Mouse (Mus musculus): ENCODE data around the gene Ilvbl. TPM values are rescaled to one million over a fixed set of nuclear protein-coding genes. Genes with fewer than 3 reads are reported as not detected.
"Not testable (repeated sequence)": the region's sequence is repeated elsewhere in the genome, so short reads cannot be mapped to it uniquely, and the experiment has no call there.

Gene Ilvbl
- polyA plus RNA-seq, 1 experiment from 2014 or later = 52.3 TPM

DNA sequence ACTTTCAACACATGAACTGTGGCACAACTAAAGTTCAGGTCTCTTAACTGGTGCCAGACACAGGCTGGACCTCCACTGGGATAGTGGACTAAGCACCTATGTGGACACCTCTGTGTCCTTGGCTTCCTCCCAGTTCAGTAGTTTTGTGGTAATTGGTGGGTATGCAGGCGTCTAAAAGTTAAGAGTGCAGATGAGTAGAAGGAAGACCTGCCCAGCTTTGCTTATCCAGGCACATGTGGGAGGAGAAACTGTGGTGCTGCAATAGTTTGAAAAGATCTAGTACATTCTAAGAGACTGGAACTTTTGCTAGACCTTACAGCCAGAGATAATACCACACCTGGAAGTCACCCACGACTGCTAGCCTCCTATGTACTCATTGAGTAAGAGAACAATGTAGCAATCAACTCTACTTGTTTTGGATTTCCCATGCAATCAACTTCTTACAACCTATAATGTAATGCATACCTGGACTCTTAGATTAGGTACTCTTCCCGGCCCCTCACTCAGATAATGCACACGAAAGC lies 18.8 kb downstream of the Ilvbl start:
- Histone ChIP-seq H3K9me3 (no peaks in the 10 kb centered on the region), H3K27ac (replicated peaks) (no peak overlapping the region), H3K4me1 (replicated peaks) (peaks cover 21% of the 10 kb centered on the region), H3K36me3 (0 out of 2 replicates have a peak, but pooled peaks cover 15% of the 10 kb centered on the region), H3K9ac (no peak overlapping the region), H3K27me3 (no peaks in the 10 kb centered on the region; the same call in 1 of the 2 replicates), H3K4me2 (no peak overlapping the region), H3K4me3 (no peak overlapping the region)
- no peak for ATAC-seq (ENCODE audit: low read depth)
- 90% methylated on average over 4 of the region's 4 CpGs for WGBS

DNA sequence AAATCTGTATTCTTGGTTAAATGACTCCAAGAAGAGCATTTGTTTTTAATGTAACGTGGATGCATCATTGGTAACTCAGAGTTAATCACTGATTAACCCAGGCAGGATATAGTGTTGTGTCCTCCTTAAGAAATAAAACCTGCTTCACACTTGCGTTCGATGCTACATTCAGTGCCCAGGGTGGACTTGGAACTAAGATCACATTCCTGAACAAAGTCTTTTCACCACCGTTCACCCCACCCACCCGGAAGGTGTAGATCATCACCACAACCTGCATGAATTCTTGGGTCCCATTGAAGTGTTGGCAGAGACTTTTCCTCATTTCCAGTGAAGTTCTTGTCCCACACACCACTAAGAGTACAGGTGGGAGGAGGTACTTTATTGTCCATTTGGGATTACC lies 19.6 kb downstream of the Ilvbl start:
- no peak overlapping the region for H3K27ac ChIP-seq (replicated peaks)
- no peak for ATAC-seq (ENCODE audit: low read depth)
- 96% methylated on average over 5 of the region's 5 CpGs for WGBS
- no peaks in the 10 kb centered on the region for H3K9me3 ChIP-seq
- H3K36me3 ChIP-seq = 0 out of 2 replicates have a peak, but pooled peaks cover 10% of the 10 kb centered on the region
- H3K9ac ChIP-seq = no peak overlapping the region
- no peaks in the 10 kb centered on the region; the same call in 1 of the 2 replicates for H3K27me3 ChIP-seq
- H3K4me1 ChIP-seq (replicated peaks) = peaks cover 21% of the 10 kb centered on the region
- H3K4me2 ChIP-seq = no peak overlapping the region
- no peak overlapping the region for H3K4me3 ChIP-seq

DNA sequence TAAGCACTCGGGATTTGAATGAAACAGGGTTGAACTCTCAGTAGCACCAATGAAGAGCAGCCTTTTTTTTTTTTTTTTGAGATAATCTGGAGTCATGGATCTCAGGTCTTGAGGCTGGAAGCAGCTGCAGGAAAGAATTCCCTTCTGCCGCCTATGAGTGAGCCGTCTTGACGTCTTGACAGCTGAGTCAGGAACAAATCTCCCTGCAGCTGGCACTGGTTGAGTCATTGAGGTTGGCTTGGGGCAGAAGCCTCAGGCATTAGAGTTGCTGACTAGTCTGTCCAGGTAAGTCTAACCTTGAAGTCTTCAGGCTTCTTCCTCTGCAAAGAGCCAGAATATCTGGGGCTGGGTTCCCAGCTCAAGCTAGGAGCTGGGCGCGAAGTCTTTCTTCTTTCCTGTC lies 20.0 kb downstream of the Ilvbl start:
- Histone ChIP-seq H3K9ac (no peak overlapping the region), H3K36me3 (0 out of 2 replicates have a peak, but pooled peaks cover 6% of the 10 kb centered on the region), H3K4me1 (replicated peaks) (peaks cover 21% of the 10 kb centered on the region), H3K27ac (replicated peaks) (no peak overlapping the region), H3K4me3 (no peak overlapping the region), H3K27me3 (no peaks in the 10 kb centered on the region; the same call in 1 of the 2 replicates), H3K4me2 (no peak overlapping the region), H3K9me3 (no peaks in the 10 kb centered on the region)
- ATAC-seq (ENCODE audit: low read depth) = no peak
- WGBS = 83% methylated on average over 6 of the region's 6 CpGs

DNA sequence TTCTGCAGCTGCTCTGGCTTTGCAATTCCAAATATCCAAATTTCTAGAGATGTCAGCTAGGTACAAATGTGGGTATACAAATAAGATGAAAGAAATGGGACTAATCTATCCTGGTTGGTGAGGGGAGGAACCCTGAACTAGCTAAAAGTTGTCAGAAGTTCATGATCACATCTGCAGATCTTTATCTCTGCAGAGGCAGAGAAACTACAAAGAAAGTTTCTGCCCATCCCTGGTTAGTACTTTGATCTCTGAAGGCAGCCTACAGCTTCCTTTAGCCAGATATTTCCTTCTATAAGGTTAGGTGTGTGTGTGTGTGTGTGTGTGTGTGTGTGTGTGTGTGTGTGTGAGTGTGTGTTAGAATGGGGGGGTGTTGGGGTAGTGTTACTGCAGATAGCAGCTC lies 20.4 kb downstream of the Ilvbl start:
- Histone ChIP-seq H3K9me3 (no peaks in the 10 kb centered on the region), H3K4me3 (no peak overlapping the region), H3K27me3 (no peaks in the 10 kb centered on the region; the same call in 1 of the 2 replicates), H3K4me1 (replicated peaks) (peaks cover 21% of the 10 kb centered on the region), H3K27ac (replicated peaks) (no peak overlapping the region), H3K36me3 (0 out of 2 replicates have a peak, but pooled peaks cover 2% of the 10 kb centered on the region), H3K9ac (no peak overlapping the region), H3K4me2 (no peak overlapping the region)
- no peak for ATAC-seq (ENCODE audit: low read depth)

DNA sequence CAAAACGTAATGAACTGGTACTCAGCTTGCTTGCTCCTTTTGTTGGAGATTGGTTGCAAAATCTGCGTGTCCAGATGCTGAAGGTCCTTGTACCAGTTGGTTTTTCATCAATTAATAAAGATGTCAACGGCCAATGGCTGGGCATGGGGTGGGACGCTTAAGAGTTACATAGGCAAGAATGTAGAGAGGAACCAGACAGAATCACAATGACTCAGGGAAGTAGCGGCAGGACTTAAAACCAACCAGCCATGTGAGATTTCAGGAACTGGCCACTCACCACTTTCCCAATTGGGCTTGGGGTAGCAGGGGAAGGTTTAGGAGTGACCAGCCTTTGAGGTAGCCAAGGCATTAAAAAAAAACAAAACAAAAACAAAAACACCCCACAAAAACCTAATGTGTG lies 25.7 kb downstream of the Ilvbl start:
- no peaks in the 10 kb centered on the region for H3K36me3 ChIP-seq
- no peak overlapping the region for H3K4me3 ChIP-seq
- no peaks in the 10 kb centered on the region for H3K9me3 ChIP-seq
- H3K9ac ChIP-seq = no peak overlapping the region
- no peak overlapping the region for H3K4me2 ChIP-seq
- H3K4me1 ChIP-seq (replicated peaks) = no peaks in the 10 kb centered on the region
- no peak for ATAC-seq (ENCODE audit: low read depth)
- 87% methylated on average over 5 of the region's 5 CpGs for WGBS
- no peak overlapping the region for H3K27ac ChIP-seq (replicated peaks)
- H3K27me3 ChIP-seq = no peaks in the 10 kb centered on the region

DNA sequence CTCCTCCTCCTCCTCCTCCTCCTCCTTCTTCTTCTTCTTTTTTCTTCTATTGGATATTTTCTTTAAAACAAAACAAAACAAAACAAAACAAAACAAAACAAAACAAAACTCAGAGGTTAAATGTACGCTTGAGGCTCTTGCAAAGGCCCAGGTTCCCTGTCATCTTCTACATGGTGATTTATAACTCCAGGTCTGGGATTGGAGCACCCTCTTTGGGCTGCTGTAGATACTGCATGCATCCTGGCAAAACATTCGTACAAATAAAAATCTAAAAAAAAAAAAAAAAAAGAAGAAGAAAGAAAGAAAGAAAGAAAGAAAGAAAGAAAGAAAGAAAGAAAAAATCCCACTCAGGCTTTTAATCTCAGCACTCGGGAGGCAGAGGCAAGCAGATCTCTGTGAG lies 30.9 kb downstream of the Ilvbl start:
- no peak for ATAC-seq (ENCODE audit: low read depth)
- WGBS = 56% methylated on average over 3 of the region's 3 CpGs
- Histone ChIP-seq H3K36me3 (no peaks in the 10 kb centered on the region), H3K4me1 (replicated peaks) (no peaks in the 10 kb centered on the region), H3K27ac (replicated peaks) (no peak overlapping the region), H3K4me2 (no peak overlapping the region), H3K27me3 (no peaks in the 10 kb centered on the region), H3K9me3 (no peaks in the 10 kb centered on the region), H3K9ac (no peak overlapping the region), H3K4me3 (no peak overlapping the region)

DNA sequence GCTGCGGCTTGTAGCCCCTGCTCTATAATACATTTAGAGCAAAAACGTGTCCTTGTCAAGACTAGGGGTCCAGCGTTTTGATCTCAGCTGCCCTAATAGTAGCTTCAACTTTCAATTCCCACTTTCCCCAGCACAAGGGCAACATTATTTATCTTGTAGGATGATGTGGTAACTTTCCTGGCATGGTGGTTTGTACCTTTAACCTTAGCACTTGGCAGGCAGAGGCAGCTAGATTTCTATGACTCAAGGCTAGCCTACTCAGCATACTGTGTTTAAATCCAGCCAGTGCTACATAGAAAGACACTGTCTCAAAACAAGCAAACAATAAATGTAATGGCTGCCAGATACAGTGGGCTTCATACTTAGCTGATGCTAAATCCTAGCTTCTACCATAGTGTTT lies 33.5 kb downstream of the Ilvbl start:
- H3K27me3 ChIP-seq = no peaks in the 10 kb centered on the region
- H3K4me3 ChIP-seq = no peak overlapping the region
- no peak for ATAC-seq (ENCODE audit: low read depth)
- H3K9me3 ChIP-seq = no peaks in the 10 kb centered on the region
- H3K4me2 ChIP-seq = no peak overlapping the region
- H3K9ac ChIP-seq = no peak overlapping the region
- WGBS = 82% methylated on average over 3 of the region's 3 CpGs
- H3K27ac ChIP-seq (replicated peaks) = no peak overlapping the region
- no peaks in the 10 kb centered on the region for H3K4me1 ChIP-seq (replicated peaks)
- no peaks in the 10 kb centered on the region for H3K36me3 ChIP-seq

DNA sequence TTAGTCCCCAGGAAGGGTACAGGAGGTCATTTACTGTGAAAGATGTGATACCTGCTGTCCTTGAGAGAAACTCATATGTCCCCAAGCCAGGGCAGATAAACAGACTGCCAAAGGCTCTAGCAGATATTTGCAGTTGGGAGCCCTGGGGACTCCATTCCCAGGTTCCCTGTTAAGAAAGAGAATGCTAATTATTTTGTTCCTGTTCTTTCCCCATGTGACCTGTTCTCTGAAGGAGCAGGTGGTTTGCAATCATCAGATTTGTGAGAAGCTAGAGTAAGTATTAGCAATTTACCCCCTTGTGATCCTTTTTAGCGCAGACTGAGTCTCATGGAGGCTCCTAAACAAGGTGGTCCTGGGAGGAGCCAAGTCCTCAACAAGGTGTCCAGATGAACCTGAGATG lies 43.8 kb downstream of the Ilvbl start, which contains the start of gene Olfr1357:
Olfr1357 (minus strand) TSS at position 101 of the 400 bp plus-strand sequence.
- Histone ChIP-seq H3K27ac (replicated peaks) (no peak within 1 kb of the TSS), H3K36me3 (no peaks in the 10 kb centered on the region), H3K4me1 (replicated peaks) (no peaks in the 10 kb centered on the region), H3K9ac (no peak within 1 kb of the TSS), H3K9me3 (no peaks in the 10 kb centered on the region), H3K4me2 (no peak within 1 kb of the TSS), H3K27me3 (no peaks in the 10 kb centered on the region), H3K4me3 (no peak within 1 kb of the TSS)
- no peak for ATAC-seq (ENCODE audit: low read depth)
- WGBS = 91% methylated on average over 1 of the region's 1 CpGs

DNA sequence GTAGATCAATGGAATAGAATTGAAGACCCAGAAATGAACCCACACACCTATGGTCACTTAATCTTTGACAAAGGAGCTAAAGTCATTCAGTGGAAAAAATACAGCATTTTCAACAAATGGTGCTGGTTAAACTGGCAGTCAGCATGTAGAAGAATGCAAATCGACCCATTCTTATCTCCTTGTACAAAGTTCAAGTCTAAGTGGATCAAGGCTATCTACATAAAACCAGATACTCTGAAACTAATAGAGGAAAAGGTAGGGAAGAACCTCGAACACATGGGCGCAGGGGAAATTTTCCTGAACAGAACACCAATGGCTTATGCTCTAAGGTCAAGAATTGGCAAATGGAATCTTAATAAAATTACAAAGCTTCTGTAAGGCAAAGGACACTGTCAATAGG lies 49.0 kb downstream of the Ilvbl start:
- H3K4me2 ChIP-seq; H3K36me3 ChIP-seq; ATAC-seq (ENCODE audit: low read depth); H3K27me3 ChIP-seq; H3K4me1 ChIP-seq (replicated peaks); H3K9me3 ChIP-seq; H3K4me3 ChIP-seq; H3K27ac ChIP-seq (replicated peaks); H3K9ac ChIP-seq: not testable (repeated sequence)
- WGBS = 88% methylated on average over 3 of the region's 3 CpGs

DNA sequence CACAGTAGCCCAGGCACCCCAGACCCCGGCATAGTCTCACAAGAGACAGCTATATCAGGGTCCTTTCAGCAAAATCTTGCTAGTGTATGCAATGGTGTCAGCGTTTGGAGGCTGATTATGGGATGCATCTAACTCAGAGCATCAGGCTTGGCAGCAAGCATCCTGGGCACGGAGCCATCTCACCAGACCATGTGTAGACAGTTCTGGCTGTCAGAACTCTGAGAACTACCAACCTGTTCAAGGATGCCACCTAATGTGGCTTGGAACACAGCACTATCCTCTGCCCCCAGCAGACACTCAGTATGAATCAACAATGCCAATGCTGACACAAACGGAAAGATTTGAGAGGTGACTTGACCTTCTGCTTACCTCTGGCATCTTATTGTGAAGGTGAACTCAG lies 56.0 kb downstream of the Ilvbl start:
- WGBS = 87% methylated on average over 4 of the region's 4 CpGs
- Histone ChIP-seq H3K27ac (replicated peaks) (no peak overlapping the region), H3K9me3 (no peaks in the 10 kb centered on the region), H3K36me3 (no peaks in the 10 kb centered on the region), H3K4me3 (no peak overlapping the region), H3K27me3 (no peaks in the 10 kb centered on the region), H3K4me1 (replicated peaks) (no peaks in the 10 kb centered on the region), H3K9ac (no peak overlapping the region), H3K4me2 (no peak overlapping the region)
- no peak for ATAC-seq (ENCODE audit: low read depth)

DNA sequence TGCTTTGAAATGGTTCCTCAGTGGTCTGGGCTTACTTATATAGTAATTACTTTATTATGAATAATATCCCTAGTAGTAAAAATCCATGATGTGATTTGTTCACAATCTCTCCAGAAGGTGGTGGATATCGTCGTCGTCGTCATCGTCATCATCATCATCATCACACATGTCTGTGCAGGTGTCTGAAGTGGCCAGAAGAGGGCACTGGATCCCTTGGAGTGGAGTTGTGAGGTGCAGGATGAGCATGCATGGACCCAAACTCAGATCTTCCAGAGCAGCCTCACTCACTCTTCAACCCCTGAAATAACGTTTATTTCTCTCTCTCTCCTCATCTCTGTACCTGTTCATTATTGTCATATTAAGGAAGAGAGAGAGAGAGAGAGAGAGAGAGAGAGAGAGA lies 58.2 kb downstream of the Ilvbl start:
- Histone ChIP-seq H3K36me3 (no peaks in the 10 kb centered on the region), H3K4me1 (replicated peaks) (no peaks in the 10 kb centered on the region), H3K27me3 (no peaks in the 10 kb centered on the region), H3K9ac (no peak overlapping the region), H3K4me3 (no peak overlapping the region), H3K4me2 (peak overlapping the region; percentile 20), H3K9me3 (no peaks in the 10 kb centered on the region), H3K27ac (replicated peaks) (no peak overlapping the region)
- WGBS = 17% methylated on average over 6 of the region's 6 CpGs
- peak; percentile 72 for ATAC-seq (ENCODE audit: low read depth)

Data from neural tube, embryonic 13.5 days (tissue).